Mouse (Mus musculus): ENCODE results near the gene Hlcs.

DNA sequence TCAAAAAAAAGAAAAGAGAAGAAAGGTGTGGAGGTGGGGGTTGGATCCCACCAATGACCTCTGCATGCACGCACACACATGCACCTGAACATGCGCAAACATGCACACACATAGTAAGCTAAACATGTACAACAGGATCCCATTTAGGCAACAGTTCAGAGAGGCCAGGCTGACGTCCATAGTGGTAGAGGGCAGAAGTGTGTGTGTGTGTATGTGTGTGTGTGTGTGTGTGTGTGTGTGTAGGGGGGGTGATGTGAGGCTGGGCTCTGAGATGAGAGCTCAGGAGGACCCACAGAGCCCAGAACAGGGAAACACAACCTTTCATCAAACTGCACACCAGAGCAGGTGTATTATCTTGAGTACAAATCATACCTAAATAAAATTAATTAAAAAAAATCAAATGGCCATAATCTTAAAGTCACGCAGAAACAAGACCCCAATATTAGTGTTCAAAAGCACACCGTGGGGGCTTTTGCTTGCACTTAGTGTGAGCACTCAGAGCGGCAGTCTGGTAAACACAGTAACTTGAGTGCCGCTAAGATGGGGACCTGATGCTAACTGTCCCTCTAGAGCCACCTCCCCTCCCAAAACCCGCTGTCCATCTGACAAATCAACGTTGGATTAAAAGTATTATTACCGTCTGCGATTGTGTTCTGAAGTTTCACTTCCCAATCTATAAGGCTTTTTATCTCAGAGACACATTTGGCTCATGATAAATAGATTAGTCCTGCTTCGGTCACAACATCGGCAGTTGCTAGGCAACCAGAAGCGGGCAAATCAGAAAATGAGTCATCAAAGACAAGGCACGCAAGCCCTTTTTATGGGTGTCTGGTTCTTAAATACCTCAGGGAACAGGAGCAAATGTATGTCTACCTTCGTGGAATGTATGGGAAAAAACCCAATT, 76.9 kb downstream of the Hlcs start:
- TF ChIP-seq CTCF (IDR thresholded peaks at IDR 0.05; ENCODE audit: borderline replicate concordance, control insufficient read depth, extremely low read depth, insufficient read depth, low read length, poor library complexity) = no peak
- TF ChIP-seq POLR2A (IDR thresholded peaks at IDR 0.05; ENCODE audit: control insufficient read depth, extremely low read depth, insufficient read depth, low read length, poor library complexity) = no peak

Data from thymus, adult 2 months (tissue).